Mouse (Mus musculus) erythroblast, embryonic 14.5 days (primary cell): Measurements from ENCODE around the gene Macrod1.

Experiments used
- GATA1 ChIP-seq: IDR thresholded peaks from 2 replicates; pipeline ENCODE4 v1.6.1; 2012; ENCODE audit warnings: low read length, inconsistent platforms, mixed read lengths
- TAL1 ChIP-seq: IDR thresholded peaks from 3 replicates; pipeline ENCODE4 v1.6.1; 2012; ENCODE audit warnings: low read length, inconsistent platforms, mixed read lengths

GRCm38 (mm10) chr19:7239574-7239973 is 183.0 kb downstream of the Macrod1 start:
- no peak for TF ChIP-seq GATA1
- TF ChIP-seq TAL1: no peak
